Mouse (Mus musculus) spleen, adult 2 months (tissue): Measurements from ENCODE around the gene Abhd11. TPM values are rescaled to one million over a fixed set of nuclear protein-coding genes. Genes with fewer than 3 reads are reported as not detected.
"Not testable (repeated sequence)": the region's sequence is repeated elsewhere in the genome, so short reads cannot be mapped to it uniquely, and the experiment has no call there.

ENCODE experiments used
- DNase-seq, 2 experiments: peaks; one replicate each; pipeline versions ENCODE4 v3.0.0 to v3.0.0-alpha.2; 2012 to 2021; ENCODE audit warnings: low spot score in 2 of 2, low read depth in 1 of 2
- H3K27ac ChIP-seq: fragments of 200-500 bp; 2 replicates; pipeline ENCODE4 v1.5.1; 2012; ENCODE audit warnings: low read length, inconsistent platforms; ENCODE audit not compliant: insufficient read depth
- H3K27me3 ChIP-seq: fragments of 200-500 bp; 2 replicates; pipeline ENCODE4 v1.6.1; 2012; ENCODE audit warnings: mild to moderate bottlenecking, moderate library complexity, low read length, inconsistent platforms; ENCODE audit not compliant: control insufficient read depth, insufficient read depth
- H3K36me3 ChIP-seq: fragments of 200-500 bp; 2 replicates; pipeline ENCODE4 v1.6.1; 2012; ENCODE audit warnings: mild to moderate bottlenecking, low read length, inconsistent platforms; ENCODE audit not compliant: control insufficient read depth, insufficient read depth
- H3K4me1 ChIP-seq: fragments of 200-500 bp; 2 replicates; pipeline ENCODE4 v1.6.1; 2011; ENCODE audit warnings: inconsistent platforms; ENCODE audit not compliant: control insufficient read depth, insufficient read depth, insufficient read length
- H3K4me3 ChIP-seq: fragments of 200-500 bp; 2 replicates; pipeline ENCODE4 v1.5.1; 2011; ENCODE audit warnings: mild to moderate bottlenecking, inconsistent platforms; ENCODE audit not compliant: insufficient read depth, insufficient read length; ENCODE audit errors: extremely low read depth
- CTCF ChIP-seq: fragments of 200-500 bp; IDR thresholded peaks from 2 replicates; pipeline ENCODE4 v1.5.1; 2011; ENCODE audit warnings: mild to moderate bottlenecking, inconsistent platforms; ENCODE audit not compliant: insufficient read depth, insufficient read length, insufficient replicate concordance; ENCODE audit errors: extremely low read depth
- POLR2A ChIP-seq: fragments of 200-500 bp; IDR thresholded peaks from 2 replicates; pipeline ENCODE4 v1.6.1; 2011; ENCODE audit warnings: low read depth, low read length, inconsistent platforms
- WGBS: fragments of 180-500 bp; shearing (Covaris S2); methylation state at CpG from one replicate; pipeline ENCODE4 v1.1.7; 2018; 5-methylcytosine and 5-hydroxymethylcytosine counted together
- polyA plus RNA-seq: library from polyadenylated mRNA; depleted of rRNA; stranded (reverse); fragments of >200 nt; gene quantifications from 2 replicates; pipeline ENCODE4 v1.2.3, GENCODE M21; 2012; rRNA removed

The Abhd11 gene
- polyA plus RNA-seq: 43.6 and 53.7 TPM in 2 replicates

DNA sequence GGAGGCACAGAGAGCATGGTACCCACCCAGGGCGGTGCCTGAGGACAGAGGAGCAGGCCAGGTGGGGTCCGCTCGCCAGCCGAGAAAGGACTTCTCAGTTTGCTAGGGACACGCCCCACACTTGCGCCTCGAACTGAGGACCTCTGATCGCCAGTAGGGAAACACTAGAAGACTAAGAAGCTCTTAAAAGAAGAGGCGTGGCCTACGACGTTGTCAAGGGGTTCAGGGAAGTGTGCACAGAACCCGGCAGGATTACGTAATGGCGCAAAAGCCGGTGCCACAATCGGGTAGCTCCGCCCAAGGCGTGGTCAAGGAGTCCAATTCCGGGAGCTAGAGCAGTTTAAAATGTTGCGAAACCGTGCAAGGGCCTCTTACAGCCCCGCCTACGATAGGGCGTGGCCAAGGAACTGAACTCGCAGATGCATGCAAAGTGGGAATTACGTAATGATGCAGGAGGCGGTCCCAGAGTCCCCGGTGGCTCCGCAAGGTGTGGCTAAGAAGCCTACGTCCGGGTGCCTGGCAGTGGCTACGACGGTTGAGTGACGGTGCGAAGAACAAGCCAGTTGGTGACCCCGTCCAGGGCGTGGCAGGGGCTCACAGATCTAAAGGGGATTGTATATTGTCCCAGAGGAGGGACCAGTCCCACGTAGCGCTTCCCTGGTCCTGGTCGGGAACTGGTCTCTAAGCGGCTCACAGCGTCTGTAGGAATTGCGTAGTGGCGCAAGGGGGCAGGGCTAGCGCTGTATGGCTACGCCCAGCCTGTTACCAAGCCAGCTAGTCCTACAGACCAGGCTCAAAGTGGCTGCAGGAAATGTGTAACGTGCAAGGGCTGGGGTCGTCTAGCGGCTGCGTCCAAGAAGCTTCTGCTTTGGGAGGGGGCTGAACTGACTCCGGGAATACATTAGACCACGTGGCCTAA lies at the start of gene Abhd11:
Abhd11 (plus strand) TSS at position 482 of the 919 bp plus-strand sequence.
- Histone ChIP-seq H3K36me3 (no peaks in the 10 kb centered on the region), H3K27ac (peak within 1 kb of the TSS; percentile 99), H3K27me3 (no peaks in the 10 kb centered on the region), H3K4me3 (peak within 1 kb of the TSS; percentile 78), H3K4me1 (peaks cover 4% of the 10 kb centered on the region; the same call in 1 of the 2 replicates)
- DNase-seq: peak; percentile 98 to 100
- under 1% methylated on average over 52 of the region's 52 CpGs for WGBS
- TF ChIP-seq CTCF (no peak), POLR2A (peak; percentile 83)

DNA sequence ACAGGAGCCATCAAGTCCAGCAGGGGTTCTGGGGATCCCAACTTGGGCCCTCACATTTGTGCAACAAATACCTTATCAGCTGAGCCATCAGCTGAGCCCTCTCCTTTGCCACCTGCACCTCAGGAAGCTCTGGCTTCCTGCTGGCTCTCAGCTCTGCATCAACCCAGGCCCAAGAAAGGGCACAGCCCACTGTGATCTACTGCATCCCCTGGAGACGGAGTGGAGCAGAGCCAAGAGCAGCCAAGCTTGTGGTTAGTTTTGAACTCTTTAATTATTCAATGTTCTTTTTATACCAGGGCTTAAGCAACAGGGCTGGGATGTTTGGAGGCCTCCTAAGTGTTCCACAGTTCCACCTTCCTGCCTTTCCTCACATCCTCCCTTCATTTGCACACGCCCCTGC lies 48.5 kb upstream of the Abhd11 start:
- TF ChIP-seq POLR2A: no peak
- no peak for TF ChIP-seq CTCF
- 27% methylated on average over 2 of the region's 2 CpGs for WGBS
- Histone ChIP-seq H3K4me1 (no peaks in the 10 kb centered on the region), H3K36me3 (no peaks in the 10 kb centered on the region), H3K27me3 (no peaks in the 10 kb centered on the region), H3K4me3 (no peak overlapping the region), H3K27ac (no peak overlapping the region)
- no peak for DNase-seq

DNA sequence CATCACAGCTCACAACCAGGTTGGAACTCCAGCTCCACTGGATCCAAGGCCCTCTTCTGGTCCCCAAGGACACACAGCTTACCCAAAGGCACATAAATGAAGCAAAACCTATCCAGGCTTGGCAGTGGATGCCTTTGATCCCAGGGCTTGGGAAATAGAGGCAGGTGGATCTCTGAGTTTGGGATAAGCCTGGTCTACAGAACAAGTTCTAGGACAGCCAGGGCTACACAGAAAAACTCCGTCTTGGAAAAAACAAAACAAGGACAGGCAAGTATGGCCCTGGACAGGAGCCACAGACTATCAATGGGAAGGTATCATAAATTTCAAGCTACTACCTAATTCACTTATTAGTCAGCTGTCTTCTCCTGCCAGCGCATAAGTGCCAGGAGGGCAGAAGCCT lies 47.4 kb upstream of the Abhd11 start:
- 93% methylated on average over 2 of the region's 2 CpGs for WGBS
- Histone ChIP-seq H3K36me3 (no peaks in the 10 kb centered on the region), H3K4me3 (no peak overlapping the region), H3K27me3 (no peaks in the 10 kb centered on the region), H3K4me1 (peaks cover 5% of the 10 kb centered on the region; the same call in 1 of the 2 replicates), H3K27ac (no peak overlapping the region)
- DNase-seq: no peak
- TF ChIP-seq POLR2A (no peak), CTCF (no peak)

DNA sequence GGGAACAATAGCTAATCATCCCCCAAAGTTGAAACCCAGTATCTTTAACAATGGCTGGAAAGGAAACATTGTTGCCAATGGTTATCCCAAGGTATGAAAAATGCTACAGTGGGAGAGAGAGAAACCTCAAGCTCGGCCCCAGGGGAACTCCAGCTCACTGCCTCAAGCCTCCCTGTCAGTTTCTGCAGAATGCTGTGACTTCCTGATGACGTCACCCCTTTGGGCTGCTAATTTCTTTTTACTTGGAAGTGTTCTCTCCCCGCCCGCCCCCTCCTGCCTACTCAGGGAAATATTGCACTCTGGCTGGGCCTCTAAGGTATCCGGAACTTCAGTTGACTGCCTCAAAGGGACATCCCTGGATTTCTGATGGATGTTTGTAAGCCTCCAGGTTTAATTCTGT lies 45.4 kb upstream of the Abhd11 start:
- H3K36me3 ChIP-seq: no peaks in the 10 kb centered on the region
- peaks cover 5% of the 10 kb centered on the region; the same call in 1 of the 2 replicates for H3K4me1 ChIP-seq
- no peak overlapping the region for H3K27ac ChIP-seq
- TF ChIP-seq CTCF (no peak), POLR2A (no peak)
- no peaks in the 10 kb centered on the region for H3K27me3 ChIP-seq
- WGBS: 43% methylated on average over 5 of the region's 5 CpGs
- no peak overlapping the region for H3K4me3 ChIP-seq
- DNase-seq: no peak

DNA sequence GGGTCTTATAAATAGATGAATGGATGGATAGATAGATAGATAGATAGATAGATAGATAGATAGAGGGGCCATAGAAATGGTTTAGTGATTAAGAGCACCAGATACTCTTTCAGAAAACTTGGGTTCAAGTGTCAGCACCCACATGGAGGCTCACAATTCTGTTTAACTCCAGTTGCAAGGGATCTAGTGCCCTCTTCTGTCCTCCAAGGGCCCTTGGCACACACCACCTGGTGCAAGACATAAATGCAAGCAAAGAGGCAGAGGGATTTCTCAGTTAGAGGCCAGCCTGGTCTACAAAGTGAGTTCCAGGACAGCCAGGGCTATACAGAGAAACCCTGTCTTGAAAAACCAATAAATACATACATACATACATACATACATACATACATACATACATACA lies 44.3 kb upstream of the Abhd11 start:
- not testable (repeated sequence) for H3K4me1 ChIP-seq, H3K27ac ChIP-seq, DNase-seq, H3K36me3 ChIP-seq, H3K4me3 ChIP-seq, H3K27me3 ChIP-seq

DNA sequence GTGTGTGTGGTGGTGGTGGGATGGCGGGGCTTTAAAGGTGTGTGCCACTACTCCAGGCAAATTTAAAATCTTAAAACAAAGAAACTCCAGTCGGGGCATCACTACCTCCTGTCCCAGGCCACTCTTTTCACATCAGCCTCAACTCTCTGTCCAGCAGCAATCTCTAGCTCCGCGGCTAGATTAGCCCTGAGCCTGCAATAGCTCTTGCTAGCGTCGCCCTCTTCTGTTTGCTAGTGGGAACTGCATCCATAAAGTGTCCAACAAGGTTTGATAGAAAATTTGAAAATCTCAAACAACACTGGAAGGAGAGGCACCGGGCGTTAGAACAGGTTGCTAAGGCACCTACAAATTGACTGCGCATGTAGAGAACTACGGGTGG lies 43.5 kb upstream of the Abhd11 start:
- WGBS: 8% methylated on average over 10 of the region's 10 CpGs
- DNase-seq: peak; percentile 47 to 57
- TF ChIP-seq POLR2A (no peak), CTCF (peak; percentile 58; the same call in 1 of the 2 replicates)
- Histone ChIP-seq H3K36me3 (no peaks in the 10 kb centered on the region), H3K27me3 (no peaks in the 10 kb centered on the region), H3K4me3 (no peak overlapping the region), H3K27ac (no peak overlapping the region), H3K4me1 (peaks cover 5% of the 10 kb centered on the region; the same call in 1 of the 2 replicates)

DNA sequence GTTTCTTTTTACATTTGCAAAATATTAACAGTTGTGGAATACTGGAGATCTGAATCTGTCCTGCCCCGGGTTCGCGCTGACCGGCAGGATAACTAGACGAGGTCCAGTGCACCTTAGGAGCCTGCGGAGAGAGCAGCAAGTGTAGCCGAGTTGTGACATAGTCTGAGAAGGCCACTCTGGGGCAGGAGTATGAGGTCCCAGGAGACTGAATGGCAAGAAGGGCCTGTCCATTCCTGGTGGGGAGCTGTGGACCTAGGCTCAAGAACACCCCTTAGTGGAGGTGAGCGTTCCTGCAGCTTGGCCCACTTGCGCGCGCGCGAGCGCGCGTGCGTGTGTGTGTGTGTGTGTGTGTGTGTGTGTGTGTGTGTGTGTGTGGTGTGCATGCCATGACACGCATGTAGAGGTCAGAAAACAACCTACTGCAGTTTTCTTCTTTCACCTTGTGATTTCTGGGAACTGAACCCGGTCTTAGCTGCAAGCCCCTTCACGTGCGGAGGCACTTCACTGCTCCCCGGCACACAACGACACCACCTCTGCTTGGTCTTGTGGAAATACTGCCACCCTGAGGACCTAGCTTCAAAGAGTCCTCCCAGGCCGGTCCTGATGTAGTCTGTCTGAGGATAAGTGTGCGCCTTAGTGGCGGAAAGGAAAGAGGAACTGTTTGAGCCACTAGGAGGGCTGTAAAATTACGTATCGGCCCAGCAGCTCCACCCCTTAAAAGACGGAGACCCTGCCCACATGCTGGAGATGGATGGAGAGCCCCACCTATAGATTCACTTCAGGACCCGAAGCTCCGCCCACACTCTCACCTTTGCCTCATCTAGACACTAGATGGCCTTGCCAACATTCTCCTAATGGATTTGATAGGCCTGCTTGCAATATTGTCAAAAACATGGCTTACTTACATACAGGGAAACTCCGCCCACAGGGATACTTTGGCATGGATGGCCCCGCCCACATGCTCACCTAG lies 42.8 kb upstream of the Abhd11 start:
- DNase-seq: peak; percentile 36 to 58

More for the DNA sequence above, 42.8 kb upstream of the Abhd11 start:
- peaks cover 5% of the 10 kb centered on the region; the same call in 1 of the 2 replicates for H3K4me1 ChIP-seq
- TF ChIP-seq CTCF (peak; percentile 36; the same call in 1 of the 2 replicates), POLR2A (no peak)
- H3K4me3 ChIP-seq: 0 out of 2 replicates have a peak overlapping the region, but pooled peaks have one; percentile 16
- H3K27ac ChIP-seq: no peak overlapping the region
- H3K36me3 ChIP-seq: no peaks in the 10 kb centered on the region
- no peaks in the 10 kb centered on the region for H3K27me3 ChIP-seq
- WGBS: 8% methylated on average over 33 of the region's 33 CpGs
